Mouse (Mus musculus) small intestine, adult 2 months (tissue): ENCODE data around the gene Creb5.

Experiments used
- CTCF ChIP-seq: fragments of 200-500 bp; IDR thresholded peaks from 2 replicates; pipeline ENCODE4 v1.5.1; 2012; ENCODE audit warnings: low read depth, mild to moderate bottlenecking, control low read depth, inconsistent platforms, low read length, moderate library complexity, mixed read lengths; ENCODE audit not compliant: insufficient replicate concordance, insufficient read length; ENCODE audit errors: extremely low read depth
- POLR2A ChIP-seq: fragments of 200-500 bp; IDR thresholded peaks from 2 replicates; pipeline ENCODE4 v1.6.1; 2012; ENCODE audit warnings: low read depth, mild to moderate bottlenecking, control low read depth, inconsistent platforms, low read length, moderate library complexity

DNA sequence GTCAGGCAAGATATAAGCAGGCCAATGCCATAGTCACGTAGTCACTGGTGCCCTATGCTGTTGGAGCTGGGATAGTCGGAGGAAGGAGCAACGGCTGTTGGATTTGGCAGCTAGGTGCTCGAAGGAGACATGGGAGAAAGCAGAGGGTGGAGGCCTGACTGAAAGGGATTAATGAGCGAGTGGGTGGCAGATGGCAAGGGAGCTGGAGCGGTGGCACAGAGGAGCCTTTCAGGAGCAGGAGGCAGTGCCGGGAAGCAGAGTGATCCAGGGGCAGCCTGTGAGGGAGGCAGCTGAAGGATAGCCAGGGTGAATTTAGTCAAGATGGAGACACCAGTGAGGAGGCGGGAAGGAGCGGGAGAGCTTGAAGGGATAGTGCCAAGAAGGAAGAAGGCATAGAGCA is 84.9 kb downstream of the Creb5 start:
- no peak for TF ChIP-seq CTCF
- no peak for TF ChIP-seq POLR2A
